Mouse (Mus musculus): ENCODE results near the gene Pla2g4d. TPM values are rescaled to one million over a fixed set of nuclear protein-coding genes. Genes with fewer than 3 reads are reported as not detected.

The Pla2g4d gene
- total RNA-seq (2023), result not detected

DNA sequence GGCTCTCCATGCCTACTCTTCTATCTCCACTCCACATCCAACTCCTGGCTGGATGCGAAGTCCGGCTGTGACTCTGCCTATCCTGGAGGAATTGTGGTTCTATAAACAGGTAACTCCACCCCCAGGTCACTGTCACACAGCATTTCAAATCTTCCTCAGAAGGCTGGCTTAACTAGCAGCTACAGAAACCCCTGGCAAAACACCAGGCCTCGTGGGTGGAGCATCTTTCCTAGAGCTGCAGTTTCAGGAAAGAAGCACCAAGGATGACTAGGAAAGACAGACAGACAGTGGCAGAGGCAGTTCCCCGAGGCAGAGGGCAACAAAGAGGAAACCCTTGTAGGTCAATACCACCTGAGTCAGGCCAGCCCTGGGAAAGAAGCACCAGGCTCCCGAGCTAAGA, at the start of gene Pla2g4d:
TSS of gene Pla2g4d (minus strand) at position 203 of the 400 bp plus-strand sequence.

DNA sequence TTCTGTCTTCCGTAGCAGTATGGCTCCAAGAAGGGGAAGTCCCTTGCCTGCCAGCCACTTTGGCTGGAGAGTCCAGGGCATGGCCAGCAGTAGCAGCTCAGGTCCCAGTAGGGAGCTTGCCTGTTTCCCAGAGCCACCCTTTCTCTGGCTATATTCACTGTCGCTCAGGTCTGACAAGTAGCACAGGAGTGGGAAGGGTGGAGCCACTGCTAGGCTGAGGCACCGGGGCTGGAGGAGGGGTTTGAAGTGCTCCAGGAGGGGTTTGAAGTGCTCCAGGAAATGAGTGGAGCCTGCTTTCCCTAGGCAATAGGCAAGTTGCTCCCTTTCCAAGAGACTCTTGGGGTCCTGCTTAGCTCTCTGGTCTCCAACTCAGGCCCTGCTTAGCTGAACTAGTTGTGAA, 25.0 kb upstream of the Pla2g4d start, which contains the start of gene Pla2g4f:
TSS of gene Pla2g4f (minus strand) at position 190 of the 400 bp plus-strand sequence.

DNA sequence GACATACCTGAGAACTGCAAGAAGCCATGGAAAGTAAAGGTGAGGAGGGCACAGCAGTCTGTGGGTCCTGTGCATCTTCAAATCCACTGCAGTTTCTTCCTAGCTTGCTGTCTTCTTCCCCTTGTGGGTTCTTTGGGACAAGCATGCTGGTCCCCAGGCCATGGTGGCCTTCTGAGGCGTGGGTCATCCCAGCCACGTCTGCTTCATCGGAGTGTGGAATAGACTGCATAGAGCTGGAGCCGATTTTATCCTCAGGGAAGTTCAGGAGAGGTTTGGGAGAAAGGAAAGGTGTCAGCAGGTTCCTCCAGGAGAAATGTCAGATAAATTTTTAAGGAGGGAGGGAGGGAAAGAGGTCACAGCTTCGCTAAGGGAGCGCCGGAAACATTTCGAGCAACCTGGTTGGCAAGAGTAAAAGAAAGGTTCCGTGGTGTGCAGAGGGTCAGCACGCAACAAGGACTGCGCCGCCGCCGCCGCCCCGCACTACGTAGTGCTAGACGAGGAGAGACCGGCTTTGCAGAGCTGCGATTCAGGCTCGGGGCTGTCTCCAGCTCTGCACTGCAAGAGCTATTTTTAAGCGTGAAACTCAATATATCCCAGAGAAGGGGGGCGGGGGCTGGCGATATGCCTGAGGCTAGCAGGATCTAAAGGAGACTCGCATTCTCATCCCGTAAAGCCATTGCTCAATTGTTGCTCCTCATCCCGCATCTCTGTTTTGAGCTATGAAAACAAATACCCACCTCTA, 44.1 kb downstream of the Pla2g4d start, which contains the start of gene Pla2g4e:
TSS of gene Pla2g4e (minus strand) at position 657 of the 742 bp plus-strand sequence.

Other genes with a start within 250 kb of the Pla2g4d start
- gene Ehd4, start 134.6 kb downstream of the Pla2g4d start, total RNA-seq (2023), result 100 to 1,000 TPM; 178 to 188 TPM
- gene Pla2g4e, start 43.9 kb downstream of the Pla2g4d start, total RNA-seq (2023), result not detected
- gene Pla2g4f, start 25.0 kb upstream of the Pla2g4d start, total RNA-seq (2023), result under 1 TPM; 0.50 to 0.97 TPM
- 10 to 100 TPM; 37.5 to 67.9 TPM for gene Vps39, start 63.9 kb upstream of the Pla2g4d start, total RNA-seq (2023)
- gene Ganc, start 114.7 kb upstream of the Pla2g4d start, total RNA-seq (2023), result 10 to 100 TPM; 36.8 to 39.3 TPM
- 10 to 100 TPM; 37.7 to 42.7 TPM for gene Tmem87a, start 114.9 kb upstream of the Pla2g4d start, total RNA-seq (2023)
- gene Capn3, start 166.8 kb upstream of the Pla2g4d start, total RNA-seq (2023), result under 1 TPM; 0.63 to 0.82 TPM

Measured in monocyte, adult 59 days (primary cell).